Mouse (Mus musculus): ENCODE data around the gene Aaed1.
A peak's percentile ranks its signal among the peaks of the same experiment; 100 is the strongest.

The Aaed1 gene

GRCm38 (mm10) chr13:64312024-64312915 is at the start of gene Aaed1:
TSS of gene Aaed1 (minus strand) at chr13:64312710.
- DNase-seq = peak; percentile 91

DNA sequence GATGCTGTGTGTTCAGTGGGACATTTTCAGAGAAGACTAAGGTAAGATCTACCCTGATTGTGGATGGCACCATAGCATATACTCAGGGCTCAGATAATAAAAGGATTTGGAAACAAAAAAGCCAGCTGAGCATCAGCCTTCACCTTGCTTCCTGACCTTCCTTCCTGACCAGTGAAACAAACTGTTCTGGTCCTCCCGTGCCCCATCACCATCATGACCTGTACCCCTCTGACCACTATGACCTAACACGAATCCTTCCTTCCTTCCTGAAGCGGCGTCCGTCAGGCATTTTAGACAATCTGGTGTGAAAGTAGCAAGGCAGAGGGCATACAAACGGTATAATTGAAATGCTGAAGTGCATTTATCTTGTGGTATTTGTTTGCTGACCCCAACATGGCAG is 49.6 kb upstream of the Aaed1 start:
- no peak for DNase-seq

GRCm38 (mm10) chr13:64361020-64361419 is 48.5 kb upstream of the Aaed1 start:
- DNase-seq = no peak

- DNase-seq = peak; percentile 93
Observed at GRCm38 (mm10) chr13:64359702-64360101, 47.2 kb upstream of the Aaed1 start.

- DNase-seq = no peak
Observed at GRCm38 (mm10) chr13:64358476-64358875, 46.0 kb upstream of the Aaed1 start.

DNA sequence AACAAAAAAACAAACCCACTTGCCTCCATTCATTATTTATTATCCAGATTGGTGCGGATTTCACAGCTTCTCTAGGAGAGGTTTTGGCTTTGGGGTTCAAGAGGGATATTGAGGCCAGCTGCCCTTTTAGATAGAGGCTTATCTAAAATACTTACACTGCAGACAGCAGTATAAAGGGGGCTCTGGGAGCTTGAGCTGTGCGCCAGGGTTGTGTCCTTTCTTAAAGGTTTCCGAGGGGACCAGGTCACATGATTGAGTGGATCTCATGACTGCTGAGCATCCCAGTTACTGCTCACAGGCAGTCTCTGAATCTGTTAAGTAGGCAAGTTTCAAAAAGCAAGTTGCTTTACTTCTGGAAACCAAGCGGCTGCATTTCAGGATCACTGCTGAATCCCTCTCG is 44.9 kb upstream of the Aaed1 start:
- no peak for DNase-seq

DNA sequence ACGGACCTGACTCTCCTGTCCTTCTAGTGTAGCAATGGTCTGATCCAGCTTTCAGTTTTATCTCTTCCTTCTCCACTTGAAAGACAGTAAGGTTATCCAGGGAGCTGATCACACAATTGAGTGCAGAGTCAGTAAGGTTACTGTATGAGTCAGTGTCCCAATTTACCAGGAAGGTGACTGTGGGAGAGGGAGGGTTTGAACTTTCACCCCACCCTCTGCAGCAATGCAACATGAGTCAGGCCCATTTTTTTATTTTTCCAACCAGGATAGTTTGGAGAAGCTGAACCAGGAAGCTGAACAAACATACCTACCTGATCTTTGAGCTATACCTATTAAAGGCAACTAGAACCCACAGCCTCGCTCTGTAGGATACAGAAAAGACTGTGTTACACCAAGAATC is 37.0 kb upstream of the Aaed1 start:
- DNase-seq = no peak

- peak; percentile 65 for DNase-seq
Observed at GRCm38 (mm10) chr13:64344082-64344501, 31.6 kb upstream of the Aaed1 start.

DNA sequence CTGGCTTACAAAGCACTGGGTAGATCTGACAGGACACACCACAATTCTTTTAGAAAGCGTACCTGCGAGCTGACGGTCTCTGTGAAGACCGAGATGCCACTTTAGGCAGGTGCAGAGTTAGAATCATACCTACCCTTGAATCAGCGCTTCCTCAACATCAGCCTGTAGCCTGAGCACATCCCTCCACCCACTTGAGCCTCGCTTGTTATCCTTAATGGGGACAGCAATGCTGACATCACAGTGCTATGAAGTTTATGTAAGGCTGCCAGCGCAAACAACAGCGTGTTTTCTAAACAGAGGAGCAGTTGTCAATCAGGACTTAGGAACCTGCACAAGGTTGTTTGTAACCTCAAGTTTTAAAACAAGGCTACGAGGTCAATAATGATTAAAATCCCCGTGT is 31.1 kb upstream of the Aaed1 start:
- peak; percentile 49 for DNase-seq

DNA sequence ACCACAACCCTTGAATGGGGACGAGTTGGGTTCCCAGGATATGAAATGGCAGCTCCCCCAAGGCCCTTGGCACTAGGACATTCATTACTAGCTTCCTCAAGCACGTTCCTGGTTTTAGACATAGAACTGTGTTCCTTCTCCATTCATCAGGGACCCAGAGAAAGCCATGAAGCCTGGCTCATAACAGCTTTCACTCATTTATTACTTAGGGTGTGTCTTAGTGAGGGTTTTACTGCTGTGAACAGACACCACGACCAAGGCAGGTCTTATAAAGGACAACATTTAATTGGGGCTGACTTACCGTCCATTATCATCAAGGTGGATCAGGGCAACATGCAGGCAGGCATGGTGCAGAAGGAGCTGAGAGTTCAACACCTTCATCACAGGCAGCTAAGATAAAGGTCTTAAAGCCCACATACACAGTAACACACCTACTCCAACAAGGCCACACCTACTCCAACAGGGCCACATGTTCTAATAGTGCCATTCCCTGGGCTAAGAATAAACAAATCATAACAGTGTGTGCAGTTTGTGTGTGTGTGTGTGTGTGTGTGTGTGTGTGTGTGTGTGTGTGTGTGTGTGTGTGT is 23.1 kb upstream of the Aaed1 start:
- no peak for DNase-seq

DNA sequence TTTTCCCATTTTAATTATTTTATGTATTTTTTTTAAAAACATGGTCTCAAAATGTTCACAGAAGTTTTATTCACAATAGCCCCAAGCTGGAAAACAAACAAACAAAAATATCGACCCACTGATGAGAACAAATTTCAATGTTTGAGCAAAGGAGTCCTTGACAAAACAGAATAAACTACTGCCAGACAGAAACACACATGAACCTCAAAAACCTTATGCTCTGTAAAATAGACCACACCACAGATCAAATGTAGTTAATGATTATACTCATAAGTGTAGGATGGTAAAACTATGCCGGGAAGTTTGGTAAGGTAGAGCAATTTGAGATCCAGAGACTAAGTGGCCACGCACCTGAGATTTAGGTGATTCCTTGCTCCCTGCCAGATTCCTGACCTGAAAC is 20.6 kb upstream of the Aaed1 start:
- no peak for DNase-seq

GRCm38 (mm10) chr13:64332321-64332720 is 19.8 kb upstream of the Aaed1 start:
- no peak for DNase-seq

GRCm38 (mm10) chr13:64322561-64323281 is 10.2 kb upstream of the Aaed1 start:
- no peak for DNase-seq

- DNase-seq = no peak
Observed at GRCm38 (mm10) chr13:64320334-64320733, 7.8 kb upstream of the Aaed1 start.

GRCm38 (mm10) chr13:64319782-64320181 is 7.3 kb upstream of the Aaed1 start:
- no peak for DNase-seq

DNA sequence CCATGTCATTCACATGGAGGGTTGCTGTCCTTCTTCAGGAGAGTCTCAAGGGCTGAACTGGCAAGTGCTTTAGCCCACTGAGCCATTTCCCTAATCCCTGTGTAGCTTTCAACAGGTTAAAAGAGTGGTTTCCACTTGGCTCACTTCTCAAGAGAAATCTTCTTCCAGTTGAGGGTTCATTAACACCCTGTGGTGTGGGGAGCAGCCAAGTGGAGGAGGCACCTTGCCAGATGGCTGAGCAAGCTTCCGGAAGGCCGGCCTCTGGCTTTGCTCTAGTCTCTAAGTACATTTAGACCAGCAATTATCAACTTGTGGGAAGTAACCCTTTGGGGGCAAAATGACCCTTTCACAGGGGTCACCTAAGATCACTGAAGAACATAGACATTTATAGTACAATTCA is 5.8 kb upstream of the Aaed1 start:
- no peak for DNase-seq

DNA sequence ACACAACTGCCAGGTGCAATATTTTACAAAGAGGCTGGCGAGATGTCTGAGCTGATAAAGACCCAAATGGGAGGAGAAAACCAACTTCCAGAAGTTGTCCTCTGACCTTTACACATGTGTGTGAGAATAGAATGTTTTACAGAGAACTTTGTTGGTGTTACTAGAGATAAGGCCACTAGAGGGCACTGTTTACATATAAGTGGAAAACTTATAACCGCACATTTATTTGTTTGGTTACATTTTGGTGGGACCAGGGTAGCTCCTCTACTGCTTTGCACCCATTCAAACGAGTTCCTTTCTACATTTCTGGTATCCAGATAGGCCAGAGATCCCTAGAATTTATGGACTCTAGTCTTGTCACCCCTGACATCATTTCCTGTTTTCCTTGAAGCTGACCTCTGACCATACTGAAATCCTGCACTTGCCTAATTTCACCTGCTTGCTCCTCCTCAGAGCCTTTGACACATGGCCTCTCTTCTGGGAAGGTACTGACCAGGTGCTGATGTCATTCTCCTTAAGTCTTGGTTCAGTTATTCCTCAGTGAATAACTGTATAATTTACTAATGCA is 3.1 kb upstream of the Aaed1 start:
- DNase-seq = no peak

GRCm38 (mm10) chr13:64314041-64314440 is 1.5 kb upstream of the Aaed1 start:
- DNase-seq = no peak

- no peak for DNase-seq
Observed at GRCm38 (mm10) chr13:64312916-64313289, 393 bp upstream of the Aaed1 start.

DNA sequence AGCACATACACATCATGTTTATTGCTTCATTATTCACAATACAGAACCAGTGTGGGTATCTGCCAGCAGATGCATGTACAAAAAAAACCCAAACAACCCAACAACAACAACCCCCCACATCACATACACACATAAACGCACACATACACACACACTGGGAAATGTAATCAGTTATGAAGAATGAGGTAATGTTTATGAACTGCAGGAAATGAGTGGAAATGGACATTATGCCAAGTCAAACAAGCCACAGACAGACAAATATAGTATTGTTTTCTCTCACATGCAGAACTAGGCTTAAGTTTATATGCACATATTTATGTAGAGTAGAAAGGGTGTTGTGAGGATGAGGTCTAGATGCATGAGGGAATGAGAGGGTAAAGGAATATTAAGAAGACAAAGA is 1.2 kb downstream of the Aaed1 start:
- no peak for DNase-seq

- no peak for DNase-seq
Observed at GRCm38 (mm10) chr13:64310585-64310984, 1.9 kb downstream of the Aaed1 start.

- peak; percentile 37 for DNase-seq
Observed at GRCm38 (mm10) chr13:64309842-64310241, 2.7 kb downstream of the Aaed1 start.

GRCm38 (mm10) chr13:64309036-64309435 is 3.5 kb downstream of the Aaed1 start:
- no peak for DNase-seq

DNA sequence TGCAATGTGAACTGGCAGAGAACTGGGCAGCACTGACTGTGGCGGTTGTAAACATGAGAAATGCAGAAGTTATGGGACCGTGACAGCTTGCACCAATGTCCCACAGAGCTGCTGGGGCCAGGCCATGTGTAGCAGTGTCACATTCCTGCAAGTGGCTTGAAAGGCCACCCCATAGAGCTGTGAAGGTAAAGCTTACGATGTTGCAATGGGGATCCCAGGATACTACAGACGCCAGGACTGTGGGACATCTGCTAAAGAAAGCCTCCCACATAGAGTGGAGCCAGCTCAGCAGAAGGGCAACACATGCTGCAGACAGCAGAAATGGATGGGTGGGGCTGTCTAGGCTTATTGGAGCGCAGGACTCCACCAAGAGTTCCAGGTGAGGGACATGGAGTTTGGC is 5.0 kb downstream of the Aaed1 start:
- DNase-seq = peak; percentile 79

Measured in cerebellum, adult 11-12 months (tissue).